Mouse (Mus musculus) T-helper 17 cell (primary cell): ENCODE data around the gene Dst.

Source experiments
- in situ Hi-C, 2 experiments: fragments of 300-600 bp; cut with MboI, MseI; formaldehyde crosslinking; loops; 1 replicate in 1 of 2; 2 replicates in 1 of 2; pipeline ENCODE4 v1.15.1; 2025; ENCODE audit warnings: high pct_unique_total_duplicates in 2 of 2

Dst gene

GRCm38 (mm10) chr1:33974401-33974800, 66.4 kb downstream of the Dst start:
- in situ Hi-C loops = no loop called here

GRCm38 (mm10) chr1:33975333-33975732, 67.3 kb downstream of the Dst start:
- in situ Hi-C loops = no loop called here

GRCm38 (mm10) chr1:33977832-33978231, 69.8 kb downstream of the Dst start:
- in situ Hi-C loops = no loop called here

- in situ Hi-C loops = no loop called here
Observed at GRCm38 (mm10) chr1:33980420-33980819, 72.4 kb downstream of the Dst start.

GRCm38 (mm10) chr1:33989643-33990042, 81.6 kb downstream of the Dst start:
- in situ Hi-C loops = loop anchor here in 1 of 2 experiments (10.0 kb wide), 1 partner anchor 305 kb away; no protein-coding TSS in a partner anchor

- in situ Hi-C loops = loop anchor here in 1 of 2 experiments (10.0 kb wide), 1 partner anchor 304 kb away; no protein-coding TSS in a partner anchor
Observed at GRCm38 (mm10) chr1:33991067-33991466, 83.0 kb downstream of the Dst start.

- in situ Hi-C loops = loop anchor here in 1 of 2 experiments (10.0 kb wide), 1 partner anchor 302 kb away; no protein-coding TSS in a partner anchor
Observed at GRCm38 (mm10) chr1:33992810-33993209, 84.8 kb downstream of the Dst start.

GRCm38 (mm10) chr1:33994201-33994600, 86.2 kb downstream of the Dst start:
- in situ Hi-C loops = loop anchor here in 1 of 2 experiments (10.0 kb wide), 1 partner anchor 301 kb away; no protein-coding TSS in a partner anchor

- in situ Hi-C loops = loop anchor here in 1 of 2 experiments (5.0 to 10.0 kb wide), 2 partner anchors 192 to 299 kb away; no protein-coding TSS in a partner anchor
Observed at GRCm38 (mm10) chr1:33995386-33995785, 87.4 kb downstream of the Dst start.

GRCm38 (mm10) chr1:33996105-33996887, 88.3 kb downstream of the Dst start:
- in situ Hi-C loops = loop anchor here in 1 of 2 experiments (5.0 to 10.0 kb wide), 2 partner anchors 191 to 299 kb away; no protein-coding TSS in a partner anchor

- in situ Hi-C loops = loop anchor here in 1 of 2 experiments (10.0 kb wide), 2 partner anchors 402 to 472 kb away; no protein-coding TSS in a partner anchor
Observed at GRCm38 (mm10) chr1:34002321-34002720, 94.3 kb downstream of the Dst start.

GRCm38 (mm10) chr1:34002970-34003369, 94.9 kb downstream of the Dst start:
- in situ Hi-C loops = loop anchor here in 1 of 2 experiments (10.0 kb wide), 2 partner anchors 402 to 472 kb away; no protein-coding TSS in a partner anchor

- in situ Hi-C loops = loop anchor here in 1 of 2 experiments (10.0 kb wide), 2 partner anchors 400 to 470 kb away; no protein-coding TSS in a partner anchor
Observed at GRCm38 (mm10) chr1:34005238-34005725, 97.3 kb downstream of the Dst start.

GRCm38 (mm10) chr1:34005726-34006638, 98.0 kb downstream of the Dst start:
- in situ Hi-C loops = loop anchor here in 1 of 2 experiments (10.0 kb wide), 2 partner anchors 399 to 469 kb away; no protein-coding TSS in a partner anchor

GRCm38 (mm10) chr1:34006828-34007361, 98.9 kb downstream of the Dst start:
- in situ Hi-C loops = loop anchor here in 1 of 2 experiments (10.0 kb wide), 2 partner anchors 398 to 468 kb away; no protein-coding TSS in a partner anchor

- in situ Hi-C loops = loop anchor here in 1 of 2 experiments (10.0 kb wide), 2 partner anchors 397 to 467 kb away; no protein-coding TSS in a partner anchor
Observed at GRCm38 (mm10) chr1:34007379-34007778, 99.4 kb downstream of the Dst start.

- in situ Hi-C loops = loop anchor here in 1 of 2 experiments (5.0 kb wide), 1 partner anchor 421 kb away; no protein-coding TSS in a partner anchor
Observed at GRCm38 (mm10) chr1:34011051-34011677, 103.1 kb downstream of the Dst start.

- in situ Hi-C loops = loop anchor here in 1 of 2 experiments (5.0 kb wide), 1 partner anchor 420 kb away; no protein-coding TSS in a partner anchor
Observed at GRCm38 (mm10) chr1:34011821-34012271, 103.8 kb downstream of the Dst start.

GRCm38 (mm10) chr1:34013490-34013889, 105.5 kb downstream of the Dst start:
- in situ Hi-C loops = loop anchor here in 1 of 2 experiments (5.0 kb wide), 1 partner anchor 419 kb away; no protein-coding TSS in a partner anchor

- in situ Hi-C loops = no loop called here
Observed at GRCm38 (mm10) chr1:34016780-34017179, 108.8 kb downstream of the Dst start.
